Mouse (Mus musculus): ENCODE data around the gene Wipf2.

Gene Wipf2

GRCm38 (mm10) chr11:98942923-98943641 lies 79.6 kb downstream of the Wipf2 start:
- WGBS: 34% methylated on average over 8 of the region's 8 CpGs

DNA sequence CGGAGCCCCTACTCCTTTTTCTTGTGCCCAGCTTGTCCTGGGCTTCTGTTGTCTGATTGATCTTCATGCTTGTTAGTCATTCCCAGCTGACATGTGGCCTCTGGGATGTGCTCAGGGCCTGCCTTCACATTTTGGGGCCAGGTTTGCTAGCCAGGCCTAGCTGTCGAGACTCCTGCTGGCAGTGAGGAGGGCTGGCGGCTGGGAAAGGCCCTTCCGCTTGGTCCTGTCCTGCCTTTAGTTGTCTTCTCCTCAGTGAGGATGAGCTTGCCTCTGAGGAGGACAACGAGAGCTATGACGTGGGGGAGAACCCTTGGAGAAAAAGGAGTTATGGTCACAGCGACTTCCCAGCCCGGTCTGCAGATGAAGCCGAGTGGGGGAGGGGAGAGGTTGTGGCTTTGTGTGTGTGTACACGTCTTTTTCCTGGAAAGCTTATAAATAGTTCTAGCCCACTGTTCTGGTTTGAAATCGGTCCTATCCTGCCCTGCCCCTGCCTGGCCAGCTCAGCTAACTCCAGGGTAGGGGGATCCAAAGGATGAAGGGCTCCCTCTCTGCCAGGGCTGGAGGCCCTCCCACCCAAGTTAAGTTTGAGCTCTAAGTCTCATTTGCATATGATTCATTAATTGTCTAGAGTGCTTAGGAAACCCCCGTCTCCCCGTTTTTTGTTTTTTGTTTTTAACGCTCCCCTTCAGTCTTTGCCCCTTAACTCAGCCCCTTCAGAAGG lies 80.5 kb downstream of the Wipf2 start:
- 58% methylated on average over 14 of the region's 14 CpGs for WGBS

DNA sequence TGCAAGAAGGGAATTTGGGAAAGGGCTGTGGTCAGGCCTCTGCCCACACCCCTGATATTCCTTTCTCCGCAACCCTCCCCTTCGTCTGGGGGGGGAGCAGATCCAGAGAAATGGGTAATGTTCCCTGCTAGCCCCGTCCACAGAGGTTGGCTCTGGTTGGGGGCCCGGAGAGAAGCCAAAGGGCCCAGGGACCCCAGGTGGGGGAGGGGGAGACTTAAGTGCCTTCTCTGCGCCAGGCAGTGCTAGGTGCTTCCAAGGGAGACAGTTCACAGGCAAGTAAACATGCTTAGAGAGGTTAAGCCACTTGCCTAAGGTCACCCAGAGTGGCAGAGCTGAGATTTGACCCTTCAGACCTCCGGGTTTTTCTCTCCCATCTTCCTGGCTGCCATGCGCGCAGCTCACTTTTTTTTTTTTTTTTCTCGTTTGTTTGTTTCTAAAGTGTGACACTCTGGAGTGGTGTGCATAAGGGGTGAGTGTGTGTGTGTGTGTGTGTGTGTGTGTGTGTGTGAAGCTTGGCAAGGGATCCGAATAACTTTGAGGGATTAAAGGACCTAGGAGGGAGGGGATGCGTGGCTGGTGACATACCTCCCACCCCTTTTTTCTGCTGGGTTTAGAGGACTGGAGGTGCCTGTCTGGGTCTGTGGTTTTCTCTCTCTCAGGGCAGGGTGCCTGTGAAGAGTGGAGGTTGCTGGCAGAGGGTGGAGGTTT lies 81.6 kb downstream of the Wipf2 start:
- WGBS: 63% methylated on average over 11 of the region's 11 CpGs

- 55% methylated on average over 3 of the region's 3 CpGs for WGBS
Observed at GRCm38 (mm10) chr11:98945605-98945977, 82.2 kb downstream of the Wipf2 start.

- WGBS: 79% methylated on average over 18 of the region's 18 CpGs
Observed at GRCm38 (mm10) chr11:98947969-98948569, 84.6 kb downstream of the Wipf2 start.

DNA sequence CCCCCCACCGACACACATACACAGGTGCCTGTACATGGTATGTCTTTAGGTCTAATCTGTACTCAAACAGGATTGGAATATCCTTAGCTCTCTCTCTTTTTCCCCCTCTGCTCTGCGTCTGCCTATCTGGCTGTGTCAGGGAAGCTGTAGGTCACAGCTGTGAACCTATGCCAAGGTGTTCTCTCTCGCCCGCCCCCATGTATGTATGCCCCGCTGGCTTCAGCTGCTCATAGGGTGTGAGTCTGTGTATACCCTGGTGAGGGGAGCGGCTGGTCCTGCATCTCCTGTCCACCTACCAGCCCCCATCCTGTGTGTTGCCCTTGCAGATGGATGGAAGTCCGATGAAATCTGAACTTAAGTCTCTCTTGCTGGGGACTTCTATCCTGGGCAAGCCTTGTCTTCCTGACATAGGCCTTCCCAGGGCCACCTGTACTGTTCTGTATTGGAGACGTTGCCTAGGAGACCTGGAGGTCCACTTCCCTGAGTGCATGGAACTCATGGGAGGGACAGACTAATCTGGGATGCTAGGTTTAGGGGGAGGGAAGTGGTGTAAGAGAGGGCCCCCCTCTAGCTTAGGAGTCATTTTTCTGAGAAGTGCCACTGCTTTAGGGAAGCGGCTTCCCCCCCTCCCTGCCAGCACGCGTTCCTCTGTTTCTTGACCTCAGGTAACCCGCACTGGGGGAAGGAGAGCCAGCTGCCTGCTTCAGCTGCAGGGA lies 86.0 kb downstream of the Wipf2 start:
- 69% methylated on average over 12 of the region's 12 CpGs for WGBS

DNA sequence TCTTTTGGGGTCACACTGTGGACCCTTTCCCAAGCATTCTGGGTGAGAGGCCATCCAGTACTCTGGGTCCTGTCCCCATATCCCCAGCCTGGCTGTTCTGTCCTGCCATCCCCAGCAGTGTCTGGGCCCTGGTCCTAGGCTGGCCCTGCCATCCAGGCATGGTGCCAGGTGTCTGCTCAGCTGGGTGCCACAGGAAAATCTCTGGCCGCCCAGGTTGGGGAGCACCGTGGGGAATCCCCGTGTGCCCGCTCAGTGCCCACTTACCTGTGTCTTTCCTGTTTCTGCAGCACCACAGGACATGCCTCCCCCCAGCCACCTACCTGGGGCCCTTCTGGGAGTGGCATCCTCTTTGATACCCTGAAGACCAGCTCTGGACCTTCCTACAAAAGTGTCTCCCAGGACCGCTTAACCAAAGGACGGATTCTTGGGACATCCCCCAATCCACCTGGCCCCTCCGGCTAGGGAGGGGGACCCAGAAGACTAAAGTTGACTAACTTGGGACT lies 86.6 kb downstream of the Wipf2 start:
- 71% methylated on average over 7 of the region's 7 CpGs for WGBS

GRCm38 (mm10) chr11:98950484-98950883 lies 87.0 kb downstream of the Wipf2 start:
- WGBS: 86% methylated on average over 9 of the region's 9 CpGs

DNA sequence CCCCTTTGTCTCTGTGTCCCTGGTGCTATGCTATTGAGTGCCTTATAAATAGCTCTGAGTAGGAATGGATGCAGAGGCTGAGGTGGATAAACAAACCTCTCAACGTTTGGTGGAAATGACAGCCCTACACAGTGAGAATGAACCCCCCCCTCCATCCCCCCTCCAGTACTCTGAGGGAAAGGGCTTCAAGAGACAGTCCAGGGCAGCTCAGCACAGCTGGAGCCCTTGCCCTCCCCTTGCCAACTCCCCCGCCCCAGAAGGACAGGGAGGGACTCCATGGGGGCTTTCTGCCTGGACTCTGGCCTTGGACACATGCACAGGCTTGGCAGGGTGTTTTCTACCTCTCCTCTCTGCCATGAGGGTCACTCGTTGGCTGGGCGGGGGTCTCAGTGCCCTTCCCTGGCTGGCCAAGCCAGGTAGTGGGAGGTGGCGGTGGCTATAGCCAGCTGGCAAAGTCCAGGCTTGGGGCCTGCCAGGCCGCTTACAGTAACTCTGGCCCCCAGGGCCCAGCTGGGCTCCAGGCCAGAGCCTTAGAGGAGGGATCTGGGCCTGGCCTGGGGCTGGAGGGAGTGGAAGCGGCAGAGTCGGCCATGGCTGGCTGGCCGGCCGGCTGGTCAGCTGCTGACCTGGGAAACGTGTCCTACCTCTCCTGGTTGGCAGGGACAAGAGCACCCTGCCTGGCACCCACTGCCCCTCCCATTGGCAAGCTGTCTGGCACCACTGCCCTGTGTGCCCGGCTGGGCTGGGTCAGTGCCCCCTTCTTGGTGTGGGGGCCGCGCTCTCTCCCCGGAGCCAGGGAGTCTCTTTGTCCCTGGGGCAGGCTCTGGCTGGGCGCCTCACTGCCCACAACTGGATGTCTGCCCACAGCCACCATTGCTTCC lies 87.8 kb downstream of the Wipf2 start:
- 44% methylated on average over 16 of the region's 16 CpGs for WGBS

GRCm38 (mm10) chr11:98952111-98952510 lies 88.7 kb downstream of the Wipf2 start:
- whole genome bisulfite sequencing: 82% methylated on average over 1 of the region's 1 CpGs

- WGBS: 78% methylated on average over 2 of the region's 2 CpGs
Observed at GRCm38 (mm10) chr11:98952736-98953135, 89.3 kb downstream of the Wipf2 start.

DNA sequence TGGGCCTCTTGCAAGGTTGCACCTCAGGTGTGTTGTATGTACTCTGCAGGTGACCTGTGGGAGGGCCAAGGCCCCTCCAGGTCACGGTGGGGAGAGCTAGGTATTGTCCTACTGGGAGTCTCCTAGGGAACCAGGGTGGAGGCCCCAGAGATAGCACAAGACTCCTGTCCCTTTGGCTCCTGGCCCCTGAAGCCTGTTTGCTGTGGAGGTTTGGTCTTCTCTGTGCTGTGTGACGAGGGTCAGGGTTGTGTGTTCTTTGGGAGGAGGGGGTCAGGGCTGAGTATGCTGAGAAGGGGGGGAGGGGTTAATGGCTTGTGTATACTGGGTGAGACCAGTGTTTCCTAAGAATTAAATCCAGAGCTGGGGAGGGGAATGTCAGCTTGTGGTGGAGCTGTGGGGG lies 89.9 kb downstream of the Wipf2 start:
- 37% methylated on average over 2 of the region's 2 CpGs for WGBS

DNA sequence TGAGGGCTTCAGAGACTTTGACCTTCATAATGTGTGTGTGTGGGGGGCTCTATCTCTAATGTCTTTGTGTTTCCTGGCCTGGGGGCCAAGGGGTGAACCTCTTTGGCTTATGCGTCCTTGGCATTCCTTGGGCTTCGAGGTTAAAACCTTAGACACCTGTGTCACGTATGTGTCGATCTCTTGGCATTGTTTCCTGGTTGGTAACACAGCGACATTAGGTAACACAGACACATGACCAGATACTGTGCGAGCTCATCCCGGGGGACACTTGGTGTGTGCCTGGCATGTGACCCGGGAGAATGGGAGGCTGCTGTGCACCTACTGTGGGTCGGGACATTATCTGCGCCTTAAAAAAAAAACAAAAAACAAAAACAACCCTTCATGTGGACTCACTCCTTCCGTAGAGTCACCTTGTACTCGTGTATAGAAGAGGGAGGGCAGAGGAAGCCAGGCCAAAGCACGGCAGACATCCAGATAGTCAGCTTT lies 90.4 kb downstream of the Wipf2 start:
- WGBS: 41% methylated on average over 13 of the region's 13 CpGs

DNA sequence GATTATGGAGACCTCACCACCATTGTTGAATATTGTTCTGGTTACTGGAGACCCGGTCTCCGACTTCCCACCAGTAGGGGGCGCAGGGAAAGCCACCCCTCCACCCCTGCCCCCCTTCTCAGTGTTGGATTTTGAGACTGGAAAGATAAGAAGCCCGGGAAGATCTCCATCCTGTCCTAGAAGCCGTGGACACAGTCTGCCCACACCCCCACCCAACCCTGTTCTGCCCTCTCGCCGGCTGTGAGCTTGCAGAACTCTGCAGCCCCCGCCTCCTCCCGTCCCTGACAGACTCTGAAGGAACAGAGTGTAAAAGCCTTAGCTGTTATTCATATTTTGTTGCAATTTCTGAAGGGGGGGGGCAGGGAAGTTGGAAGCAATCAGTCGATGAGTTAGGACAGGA lies 90.9 kb downstream of the Wipf2 start:
- 7% methylated on average over 10 of the region's 10 CpGs for WGBS
